Mouse (Mus musculus): Measurements from ENCODE around the gene Upf1. TPM values are rescaled to one million over a fixed set of nuclear protein-coding genes. Genes with fewer than 3 reads are reported as not detected.
A peak's percentile ranks its signal among the peaks of the same experiment; 100 is the strongest.

The Upf1 gene
- total RNA-seq, 2 experiments from 2014 or later: 66.0 to 70.0 TPM

GRCm38 (mm10) chr8:70332878-70333202 is 20.2 kb downstream of the Upf1 start:
- intact Hi-C loops (cut with DNase I): no loop called here
- H3K27ac ChIP-seq: no peak overlapping the region; the same call in 1 of the 2 replicates
- no peak for TF ChIP-seq CTCF (IDR thresholded peaks at IDR 0.05)

GRCm38 (mm10) chr8:70332070-70332877 is 20.8 kb downstream of the Upf1 start:
- Histone ChIP-seq H3K27ac (peak overlapping the region; percentile 10; the same call in 1 of the 2 replicates), H3K4me3 (no peak overlapping the region)
- intact Hi-C loops (cut with DNase I): no loop called here
- DNase-seq (ENCODE audit: extremely low spot score in 1 of 2, low spot score in 2 of 2): peak; percentile 80 to 84
- peak; percentile 92 for TF ChIP-seq CTCF (IDR thresholded peaks at IDR 0.05)

More at GRCm38 (mm10) chr8:70332878-70333202, 20.2 kb downstream of the Upf1 start:
- no peak for DNase-seq (ENCODE audit: extremely low spot score in 1 of 2, low spot score in 2 of 2)
- H3K4me3 ChIP-seq: no peak overlapping the region

GRCm38 (mm10) chr8:70331526-70331925 is 21.6 kb downstream of the Upf1 start:
- no peak for TF ChIP-seq CTCF (IDR thresholded peaks at IDR 0.05)
- DNase-seq (ENCODE audit: extremely low spot score in 1 of 2, low spot score in 2 of 2): peak in 1 of 2 experiments; percentile 41
- peak overlapping the region; percentile 63 for H3K27ac ChIP-seq

GRCm38 (mm10) chr8:70330741-70331364 is 22.2 kb downstream of the Upf1 start:
- Histone ChIP-seq H3K4me3 (no peak overlapping the region), H3K27ac (peak overlapping the region; percentile 63)
- intact Hi-C loops (cut with DNase I): no loop called here
- DNase-seq (ENCODE audit: extremely low spot score in 1 of 2, low spot score in 2 of 2): peak; percentile 67 to 70
- peak; percentile 55 for TF ChIP-seq CTCF (IDR thresholded peaks at IDR 0.05)

More at GRCm38 (mm10) chr8:70331526-70331925, 21.6 kb downstream of the Upf1 start:
- intact Hi-C loops (cut with DNase I): no loop called here
- no peak overlapping the region for H3K4me3 ChIP-seq

GRCm38 (mm10) chr8:70329835-70330740 is 23.0 kb downstream of the Upf1 start:
- peak in 1 of 2 experiments; percentile 37 for DNase-seq (ENCODE audit: extremely low spot score in 1 of 2, low spot score in 2 of 2)
- Histone ChIP-seq H3K4me3 (no peak overlapping the region), H3K27ac (peak overlapping the region; percentile 63)
- TF ChIP-seq CTCF (IDR thresholded peaks at IDR 0.05): no peak
- intact Hi-C loops (cut with DNase I): no loop called here

- no peak for TF ChIP-seq CTCF (IDR thresholded peaks at IDR 0.05)
- no peak for DNase-seq (ENCODE audit: extremely low spot score in 1 of 2, low spot score in 2 of 2)
- H3K4me3 ChIP-seq: no peak within 1 kb of the TSS
- peak within 1 kb of the TSS; percentile 63 for H3K27ac ChIP-seq
- intact Hi-C loops (cut with DNase I): no loop called here
Observed at GRCm38 (mm10) chr8:70329124-70329834, 23.8 kb downstream of the Upf1 start, which contains the start of gene Gdf1. Gene Gdf1 (plus strand): TSS chr8:70329817.

DNA sequence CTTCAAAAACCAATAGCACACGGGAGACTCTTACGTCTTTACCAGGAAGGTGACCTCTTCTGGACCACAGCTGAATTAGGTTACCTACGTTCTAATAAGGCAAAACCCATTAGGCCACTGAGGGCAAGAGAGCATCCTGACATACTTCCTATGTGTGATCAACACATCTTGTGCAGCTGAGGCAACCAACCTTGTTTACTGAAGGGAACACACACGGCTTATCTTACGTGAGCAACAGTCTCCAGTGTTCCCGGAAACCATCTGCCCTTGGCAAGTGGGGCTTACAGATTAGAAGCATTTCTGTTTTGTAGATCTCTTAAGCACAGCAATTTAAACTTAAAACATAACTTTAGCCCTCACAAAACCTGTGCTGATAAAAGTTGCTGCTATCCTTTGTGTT is 25.6 kb downstream of the Upf1 start:
- Histone ChIP-seq H3K4me3 (no peak overlapping the region), H3K27ac (no peak overlapping the region)
- no peak for TF ChIP-seq CTCF (IDR thresholded peaks at IDR 0.05)
- intact Hi-C loops (cut with DNase I): no loop called here
- no peak for DNase-seq (ENCODE audit: extremely low spot score in 1 of 2, low spot score in 2 of 2)

GRCm38 (mm10) chr8:70323716-70324115 is 29.4 kb downstream of the Upf1 start:
- Histone ChIP-seq H3K4me3 (no peak overlapping the region), H3K27ac (no peak overlapping the region)
- TF ChIP-seq CTCF (IDR thresholded peaks at IDR 0.05): no peak
- intact Hi-C loops (cut with DNase I): no loop called here
- no peak for DNase-seq (ENCODE audit: extremely low spot score in 1 of 2, low spot score in 2 of 2)

- no peak for TF ChIP-seq CTCF (IDR thresholded peaks at IDR 0.05)
- no peak overlapping the region for H3K4me3 ChIP-seq
- intact Hi-C loops (cut with DNase I): no loop called here
- peak overlapping the region; percentile 9; the same call in 1 of the 2 replicates for H3K27ac ChIP-seq
- no peak for DNase-seq (ENCODE audit: extremely low spot score in 1 of 2, low spot score in 2 of 2)
Observed at GRCm38 (mm10) chr8:70317872-70318271, 35.2 kb downstream of the Upf1 start.

- TF ChIP-seq CTCF (IDR thresholded peaks at IDR 0.05): no peak
- peak; percentile 83 to 88 for DNase-seq (ENCODE audit: extremely low spot score in 1 of 2, low spot score in 2 of 2)
- Histone ChIP-seq H3K27ac (peak overlapping the region; percentile 97), H3K4me3 (peak overlapping the region; percentile 93)
- intact Hi-C loops (cut with DNase I): no loop called here
Observed at GRCm38 (mm10) chr8:70316511-70317504, 36.3 kb downstream of the Upf1 start.
